Mouse (Mus musculus): ENCODE measurements at regions not wholly inside any gene's neighbourhood (a gene's known extent, or its start where the extent isn't known, plus 50 kb on each side); places are given as distances from the start of the nearest gene placed in this dataset.
A peak's percentile ranks its signal among the peaks of the same experiment; 100 is the strongest.

DNA sequence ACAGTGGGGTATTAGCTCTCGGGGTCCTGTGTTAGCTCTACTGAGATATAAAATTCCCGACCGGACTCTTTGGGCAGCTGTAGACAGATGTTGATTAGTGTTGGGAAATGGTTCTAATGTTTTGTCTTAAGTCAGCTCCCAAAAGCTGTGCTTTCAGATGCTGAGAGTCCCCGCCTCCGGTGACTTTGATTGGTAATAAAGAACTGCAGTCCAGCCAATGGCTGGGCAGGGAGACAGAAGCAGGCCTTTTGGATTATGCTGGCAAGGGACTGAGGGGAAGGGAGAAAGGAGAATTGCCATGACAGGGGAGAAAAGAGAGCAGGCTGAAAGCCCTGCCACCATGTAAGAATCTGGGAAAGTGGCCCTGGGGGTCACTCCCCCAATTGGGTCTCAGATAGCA lies 73.4 kb upstream of the Nabp1 start:
- H3K27ac ChIP-seq: no peak overlapping the region
- WGBS: 69% methylated on average over 5 of the region's 5 CpGs
- TF ChIP-seq EP300 (IDR thresholded peaks at IDR 0.05; ENCODE audit: insufficient read depth, low read depth, low read length): no peak
- no peak for TF ChIP-seq POLR2A (IDR thresholded peaks at IDR 0.05; ENCODE audit: insufficient read depth, low read depth, low read length)
- no peak for TF ChIP-seq CTCF (IDR thresholded peaks at IDR 0.05)
- H3K27me3 ChIP-seq (ENCODE audit: control insufficient read depth, insufficient read depth, low read length): no peaks in the 10 kb centered on the region
- no peak overlapping the region for H3K9ac ChIP-seq (ENCODE audit: low read depth, low read length)
- DNase-seq: no peak
- intact Hi-C loops (cut with DNase I): no loop called here
- no peaks in the 10 kb centered on the region for H3K79me2 ChIP-seq (replicated peaks; ENCODE audit: control insufficient read depth, insufficient read depth, low read length)
- H3K4me1 ChIP-seq (ENCODE audit: control insufficient read depth, insufficient read depth, low read length): no peaks in the 10 kb centered on the region
- H3K4me3 ChIP-seq: no peak overlapping the region
- no peaks in the 10 kb centered on the region for H3K36me3 ChIP-seq (ENCODE audit: control insufficient read depth, insufficient read depth, low read length)

DNA sequence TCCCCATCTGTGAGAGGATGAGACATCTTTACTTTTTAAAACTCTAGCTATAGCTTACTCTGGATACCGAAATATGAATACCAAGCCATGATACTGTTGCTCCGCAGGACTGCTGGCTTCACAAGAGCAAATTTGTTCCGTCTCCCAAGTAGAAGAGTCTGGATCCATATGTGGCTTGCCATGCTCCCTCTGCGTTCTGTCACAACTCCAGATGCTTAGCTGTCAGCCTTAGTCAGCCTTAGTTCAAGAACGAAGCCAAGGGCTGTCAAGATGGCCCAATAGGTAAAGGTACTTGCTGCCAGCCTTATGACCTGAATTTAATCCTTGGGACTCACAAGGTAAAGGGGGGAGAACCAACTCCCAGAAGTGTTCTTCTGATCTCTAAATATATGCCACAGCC lies 64.6 kb upstream of the Nabp1 start:
- no peaks in the 10 kb centered on the region for H3K79me2 ChIP-seq (replicated peaks; ENCODE audit: control insufficient read depth, insufficient read depth, low read length)
- H3K36me3 ChIP-seq (ENCODE audit: control insufficient read depth, insufficient read depth, low read length): no peaks in the 10 kb centered on the region
- no peak overlapping the region for H3K4me3 ChIP-seq
- no peaks in the 10 kb centered on the region for H3K4me1 ChIP-seq (ENCODE audit: control insufficient read depth, insufficient read depth, low read length)
- intact Hi-C loops (cut with DNase I): no loop called here
- no peak overlapping the region for H3K27ac ChIP-seq
- WGBS: 93% methylated on average over 5 of the region's 5 CpGs
- DNase-seq: no peak
- no peak for TF ChIP-seq CTCF (IDR thresholded peaks at IDR 0.05)
- TF ChIP-seq EP300 (IDR thresholded peaks at IDR 0.05; ENCODE audit: insufficient read depth, low read depth, low read length): no peak
- TF ChIP-seq POLR2A (IDR thresholded peaks at IDR 0.05; ENCODE audit: insufficient read depth, low read depth, low read length): no peak
- no peaks in the 10 kb centered on the region for H3K27me3 ChIP-seq (ENCODE audit: control insufficient read depth, insufficient read depth, low read length)
- H3K9ac ChIP-seq (ENCODE audit: low read depth, low read length): no peak overlapping the region

DNA sequence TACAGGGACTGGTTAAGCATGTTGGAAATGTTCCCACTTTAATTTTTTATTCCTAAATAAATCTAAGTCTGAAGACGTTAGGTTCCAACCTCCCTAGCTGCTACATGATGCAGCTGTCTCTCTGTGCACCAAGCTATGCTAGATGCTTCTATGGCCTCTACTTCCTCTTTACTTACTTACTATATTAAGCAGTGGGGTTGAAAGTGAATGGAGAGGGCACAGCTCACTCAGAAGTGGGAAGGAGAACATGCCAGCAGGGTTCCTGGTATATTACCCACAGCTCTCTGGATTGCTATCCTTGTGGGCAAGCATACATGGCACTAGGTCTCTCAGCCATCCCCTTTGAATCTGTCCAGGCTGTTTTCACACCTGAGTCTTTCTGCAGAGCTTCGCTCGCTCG lies 61.4 kb upstream of the Nabp1 start:
- peak; percentile 18 to 21 for DNase-seq
- H3K4me3 ChIP-seq: no peak overlapping the region
- TF ChIP-seq EP300 (IDR thresholded peaks at IDR 0.05; ENCODE audit: insufficient read depth, low read depth, low read length) (no peak), CTCF (IDR thresholded peaks at IDR 0.05) (no peak), POLR2A (IDR thresholded peaks at IDR 0.05; ENCODE audit: insufficient read depth, low read depth, low read length) (no peak)
- intact Hi-C loops (cut with DNase I): no loop called here
- no peaks in the 10 kb centered on the region for H3K27me3 ChIP-seq (ENCODE audit: control insufficient read depth, insufficient read depth, low read length)
- no peak overlapping the region for H3K27ac ChIP-seq
- no peaks in the 10 kb centered on the region for H3K4me1 ChIP-seq (ENCODE audit: control insufficient read depth, insufficient read depth, low read length)
- H3K36me3 ChIP-seq (ENCODE audit: control insufficient read depth, insufficient read depth, low read length): no peaks in the 10 kb centered on the region
- 50% methylated on average over 4 of the region's 4 CpGs for WGBS
- no peaks in the 10 kb centered on the region for H3K79me2 ChIP-seq (replicated peaks; ENCODE audit: control insufficient read depth, insufficient read depth, low read length)
- no peak overlapping the region for H3K9ac ChIP-seq (ENCODE audit: low read depth, low read length)

DNA sequence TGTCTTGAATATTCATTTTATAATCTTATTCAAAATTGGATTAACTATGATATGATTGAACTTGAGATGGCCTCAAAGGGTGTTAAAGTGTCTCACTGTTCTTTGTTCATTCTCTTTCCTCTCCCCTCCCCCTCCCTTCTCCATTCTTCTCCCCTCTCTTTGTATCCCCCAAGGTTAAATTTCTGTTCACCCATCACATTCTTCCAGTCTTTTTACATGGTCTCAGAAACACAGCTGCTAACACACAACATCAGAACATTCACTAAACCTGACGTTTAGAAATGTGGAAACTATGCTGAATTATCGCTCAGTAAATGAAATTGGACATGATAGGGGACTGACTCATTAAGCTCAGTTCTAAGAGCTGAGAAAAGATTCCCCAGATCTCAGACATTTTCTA lies 60.6 kb upstream of the Nabp1 start:
- no peaks in the 10 kb centered on the region for H3K36me3 ChIP-seq (ENCODE audit: control insufficient read depth, insufficient read depth, low read length)
- H3K27me3 ChIP-seq (ENCODE audit: control insufficient read depth, insufficient read depth, low read length): no peaks in the 10 kb centered on the region
- no peak overlapping the region for H3K4me3 ChIP-seq
- no peaks in the 10 kb centered on the region for H3K4me1 ChIP-seq (ENCODE audit: control insufficient read depth, insufficient read depth, low read length)
- H3K27ac ChIP-seq: no peak overlapping the region
- H3K9ac ChIP-seq (ENCODE audit: low read depth, low read length): no peak overlapping the region
- intact Hi-C loops (cut with DNase I): no loop called here
- DNase-seq: no peak
- TF ChIP-seq EP300 (IDR thresholded peaks at IDR 0.05; ENCODE audit: insufficient read depth, low read depth, low read length) (no peak), POLR2A (IDR thresholded peaks at IDR 0.05; ENCODE audit: insufficient read depth, low read depth, low read length) (no peak), CTCF (IDR thresholded peaks at IDR 0.05) (no peak)
- 81% methylated on average over 2 of the region's 2 CpGs for WGBS
- H3K79me2 ChIP-seq (replicated peaks; ENCODE audit: control insufficient read depth, insufficient read depth, low read length): no peaks in the 10 kb centered on the region

DNA sequence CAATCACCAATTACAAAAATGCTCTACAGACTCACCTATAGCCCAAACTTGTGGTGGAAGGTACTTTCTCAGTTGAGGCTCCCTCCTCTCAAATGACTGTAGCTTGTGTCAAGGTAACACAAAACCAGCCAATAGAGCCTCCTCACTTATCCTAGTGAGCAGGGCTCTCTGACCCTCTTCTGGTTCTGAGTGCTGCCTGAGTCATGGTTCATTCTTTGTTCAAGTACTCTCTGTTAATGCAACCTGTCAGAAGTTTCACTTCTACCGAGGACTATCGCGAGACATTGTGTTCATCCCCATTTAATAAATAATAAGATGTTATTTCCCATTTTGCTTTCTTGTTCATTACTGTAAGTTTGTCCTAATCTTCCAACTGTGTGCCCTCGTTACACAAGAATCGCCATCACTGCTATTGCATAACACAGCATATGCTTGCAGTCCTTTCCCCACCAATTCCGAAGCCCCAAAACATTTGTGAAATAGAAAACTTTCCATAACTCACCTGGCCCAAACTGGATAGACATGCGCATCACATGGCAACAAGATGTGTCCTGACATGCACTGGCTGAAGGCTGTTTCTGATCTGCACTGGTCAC lies 59.6 kb upstream of the Nabp1 start:
- WGBS: 96% methylated on average over 7 of the region's 7 CpGs
- no peak overlapping the region for H3K27ac ChIP-seq
- H3K79me2 ChIP-seq (replicated peaks; ENCODE audit: control insufficient read depth, insufficient read depth, low read length): no peaks in the 10 kb centered on the region
- no peak overlapping the region for H3K4me3 ChIP-seq
- no peak for DNase-seq
- no peaks in the 10 kb centered on the region for H3K4me1 ChIP-seq (ENCODE audit: control insufficient read depth, insufficient read depth, low read length)
- H3K36me3 ChIP-seq (ENCODE audit: control insufficient read depth, insufficient read depth, low read length): no peaks in the 10 kb centered on the region
- TF ChIP-seq POLR2A (IDR thresholded peaks at IDR 0.05; ENCODE audit: insufficient read depth, low read depth, low read length) (no peak), EP300 (IDR thresholded peaks at IDR 0.05; ENCODE audit: insufficient read depth, low read depth, low read length) (no peak), CTCF (IDR thresholded peaks at IDR 0.05) (no peak)
- intact Hi-C loops (cut with DNase I): no loop called here
- H3K27me3 ChIP-seq (ENCODE audit: control insufficient read depth, insufficient read depth, low read length): no peaks in the 10 kb centered on the region
- no peak overlapping the region for H3K9ac ChIP-seq (ENCODE audit: low read depth, low read length)

DNA sequence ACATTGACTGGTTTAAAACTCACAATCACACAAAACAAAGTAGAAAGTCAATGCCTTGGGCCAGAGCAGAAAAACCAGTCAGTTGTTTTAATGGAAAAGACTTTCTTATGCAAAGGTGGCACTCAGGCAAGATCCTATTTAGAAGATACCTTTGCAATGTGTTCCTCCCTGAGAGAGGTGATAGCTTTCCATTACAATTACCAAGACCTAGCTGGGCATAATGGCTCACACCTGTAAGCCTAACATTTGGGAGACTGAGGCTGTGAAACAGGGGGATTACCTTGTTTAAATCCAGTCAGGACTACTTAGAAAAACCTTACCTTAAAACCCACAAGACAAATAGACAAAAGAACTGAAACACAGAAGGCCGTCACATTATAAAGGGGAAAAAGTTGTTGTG lies 57.9 kb upstream of the Nabp1 start:
- Histone ChIP-seq H3K79me2 (replicated peaks; ENCODE audit: control insufficient read depth, insufficient read depth, low read length) (no peaks in the 10 kb centered on the region), H3K4me1 (ENCODE audit: control insufficient read depth, insufficient read depth, low read length) (no peaks in the 10 kb centered on the region; the same call in 1 of the 2 replicates), H3K36me3 (ENCODE audit: control insufficient read depth, insufficient read depth, low read length) (peaks cover 1% of the 10 kb centered on the region), H3K9ac (ENCODE audit: low read depth, low read length) (no peak overlapping the region), H3K27me3 (ENCODE audit: control insufficient read depth, insufficient read depth, low read length) (no peaks in the 10 kb centered on the region), H3K27ac (no peak overlapping the region), H3K4me3 (no peak overlapping the region)
- TF ChIP-seq POLR2A (IDR thresholded peaks at IDR 0.05; ENCODE audit: insufficient read depth, low read depth, low read length) (no peak), EP300 (IDR thresholded peaks at IDR 0.05; ENCODE audit: insufficient read depth, low read depth, low read length) (no peak), CTCF (IDR thresholded peaks at IDR 0.05) (no peak)
- WGBS: 91% methylated on average over 1 of the region's 1 CpGs
- no peak for DNase-seq
- intact Hi-C loops (cut with DNase I): no loop called here
